Mouse (Mus musculus): Measurements from ENCODE around the gene Wnt3.

DNA sequence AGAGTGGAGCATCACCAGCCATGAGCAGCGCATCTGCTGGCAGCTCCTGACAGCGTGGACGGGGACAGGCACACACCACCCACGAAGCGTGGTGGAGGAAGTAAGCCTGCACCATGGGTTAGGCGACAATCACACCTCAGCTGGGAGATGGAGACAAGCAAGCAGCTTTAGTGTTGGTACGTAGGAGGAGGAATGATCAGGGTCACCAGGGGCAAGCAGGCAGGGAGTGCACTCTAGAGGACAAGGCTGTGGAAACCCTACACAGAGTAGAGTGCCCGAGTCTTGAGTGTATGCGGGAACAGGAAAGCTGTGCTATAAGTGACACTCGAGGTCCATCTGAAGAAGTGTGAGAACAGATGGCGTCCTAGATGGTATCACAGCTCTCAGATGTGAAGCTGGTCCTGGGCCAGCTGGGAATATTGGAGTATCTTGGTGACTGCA is 49.6 kb upstream of the Wnt3 start:
- TF ChIP-seq POLR2A (IDR thresholded peaks at IDR 0.05; ENCODE audit: insufficient read depth, low read depth, low read length) = no peak
- TF ChIP-seq CTCF (IDR thresholded peaks at IDR 0.05) = no peak

Measured in heart, adult 2 months (tissue).